Mouse (Mus musculus) gonadal fat pad, adult 2 months (tissue): ENCODE measurements around the gene Rcor1. TPM values are rescaled to one million over a fixed set of nuclear protein-coding genes. Genes with fewer than 3 reads are reported as not detected.
"Not testable (repeated sequence)": the region's sequence is repeated elsewhere in the genome, so short reads cannot be mapped to it uniquely, and the experiment has no call there.

Source experiments
- DNase-seq: peaks from one replicate; pipeline ENCODE4 v3.0.0-alpha.2; 2012; ENCODE audit warnings: low read depth
- polyA plus RNA-seq: library from polyadenylated mRNA; depleted of rRNA; stranded (reverse); fragments of >200 nt; gene quantifications from 2 replicates; pipeline ENCODE4 v1.2.3, GENCODE M21; 2012

Gene Rcor1
- polyA plus RNA-seq, 1 experiment, result 7.6 TPM

- no peak for DNase-seq
Measured at GRCm38 (mm10) chr12:111067816-111068215, 28.7 kb downstream of the Rcor1 start.

GRCm38 (mm10) chr12:111069299-111069698 is 30.1 kb downstream of the Rcor1 start:
- DNase-seq, result not testable (repeated sequence)

GRCm38 (mm10) chr12:111071009-111071408 is 31.9 kb downstream of the Rcor1 start:
- no peak for DNase-seq

GRCm38 (mm10) chr12:111071477-111072152 is 32.5 kb downstream of the Rcor1 start:
- DNase-seq, result no peak

- DNase-seq, result no peak
Measured at GRCm38 (mm10) chr12:111076385-111076965, 37.3 kb downstream of the Rcor1 start.

GRCm38 (mm10) chr12:111085579-111085978 is 46.4 kb downstream of the Rcor1 start:
- DNase-seq, result no peak

- no peak for DNase-seq
Measured at GRCm38 (mm10) chr12:111087066-111087465, 47.9 kb downstream of the Rcor1 start.

- DNase-seq, result peak; percentile 42
Measured at GRCm38 (mm10) chr12:111088186-111088585, 49.0 kb downstream of the Rcor1 start.

GRCm38 (mm10) chr12:111088731-111089141 is 49.6 kb downstream of the Rcor1 start:
- DNase-seq, result no peak

GRCm38 (mm10) chr12:111089145-111089544 is 50.0 kb downstream of the Rcor1 start:
- no peak for DNase-seq

- no peak for DNase-seq
Measured at GRCm38 (mm10) chr12:111090801-111091200, 51.6 kb downstream of the Rcor1 start.

- no peak for DNase-seq
Measured at GRCm38 (mm10) chr12:111091981-111092380, 52.8 kb downstream of the Rcor1 start.

- no peak for DNase-seq
Measured at GRCm38 (mm10) chr12:111094073-111094472, 54.9 kb downstream of the Rcor1 start.

GRCm38 (mm10) chr12:111095086-111095485 is 55.9 kb downstream of the Rcor1 start:
- no peak for DNase-seq

- no peak for DNase-seq
Measured at GRCm38 (mm10) chr12:111096249-111096648, 57.1 kb downstream of the Rcor1 start.

- DNase-seq, result no peak
Measured at GRCm38 (mm10) chr12:111097036-111097435, 57.9 kb downstream of the Rcor1 start.

- no peak for DNase-seq
Measured at GRCm38 (mm10) chr12:111111176-111111575, 72.0 kb downstream of the Rcor1 start.

- no peak for DNase-seq
Measured at GRCm38 (mm10) chr12:111114593-111114992, 75.4 kb downstream of the Rcor1 start.

- no peak for DNase-seq
Measured at GRCm38 (mm10) chr12:111119506-111120085, 80.4 kb downstream of the Rcor1 start.

- no peak for DNase-seq
Measured at GRCm38 (mm10) chr12:111120976-111121645, 82.0 kb downstream of the Rcor1 start.

GRCm38 (mm10) chr12:111122332-111122852 is 83.2 kb downstream of the Rcor1 start:
- no peak for DNase-seq

GRCm38 (mm10) chr12:111124601-111125260 is 85.6 kb downstream of the Rcor1 start:
- DNase-seq, result no peak
